In genomic region chr13:111798044-111798443, GRCm38 (mm10) we compare ENCODE assay signal across 7 mouse cellular contexts. TPM values are rescaled to one million over a fixed set of nuclear protein-coding genes. Genes with fewer than 3 reads are reported as not detected.
DNase-seq lines count a peak whose midpoint lies in the region; ATAC-seq and TF ChIP-seq lines count a peak whose summit lies in the region.

No protein-coding gene starts in this region.

- DNase-seq in midbrain, postnatal 0 days (ENCODE audit: low spot score), result no peak
- DNase-seq in midbrain, embryonic 10.5 days (ENCODE audit: low spot score), result no peak
- peak; percentile 72 for DNase-seq in gastrocnemius, postnatal 14 days
- DNase-seq in spleen, postnatal 36 days (ENCODE audit: low spot score in 2 of 2), result no peak

- H3K9me3 ChIP-seq in midbrain, postnatal 0 days (ENCODE audit: low read length), result no peaks in the 10 kb centered on the region
- H3K9me3 ChIP-seq in midbrain, embryonic 10.5 days (replicated peaks), result no peaks in the 10 kb centered on the region
- H3K9me3 ChIP-seq in kidney, embryonic 15.5 days (replicated peaks), result no peaks in the 10 kb centered on the region

- no peak; the same call in 1 of the 2 replicates for ATAC-seq in midbrain, postnatal 0 days (ENCODE audit: low FRiP score)
- no peak for ATAC-seq in kidney, embryonic 15.5 days (replicated peaks; ENCODE audit: low FRiP score)
- no peak for ATAC-seq in erythroid progenitor cell, adult 5-6 weeks (replicated peaks; ENCODE audit: low FRiP score, poor library complexity, severe bottlenecking)

- no peaks in the 10 kb centered on the region for H3K27me3 ChIP-seq in midbrain, postnatal 0 days (ENCODE audit: insufficient read depth, low read length)
- no peaks in the 10 kb centered on the region for H3K27me3 ChIP-seq in midbrain, embryonic 10.5 days (ENCODE audit: low read depth, poor library complexity, severe bottlenecking)
- no peaks in the 10 kb centered on the region for H3K27me3 ChIP-seq in kidney, embryonic 15.5 days
- H3K27me3 ChIP-seq in testis, adult 2 months (ENCODE audit: control insufficient read depth, insufficient read depth, low read length), result no peaks in the 10 kb centered on the region

- no peak overlapping the region for H3K4me3 ChIP-seq in midbrain, postnatal 0 days (ENCODE audit: low read depth, low read length)
- no peak overlapping the region for H3K4me3 ChIP-seq in midbrain, embryonic 10.5 days
- H3K4me3 ChIP-seq in kidney, embryonic 15.5 days (replicated peaks), result no peak overlapping the region
- H3K4me3 ChIP-seq in testis, adult 2 months (ENCODE audit: control insufficient read depth, low read depth, low read length), result no peak overlapping the region

- H3K9ac ChIP-seq in midbrain, postnatal 0 days (replicated peaks; ENCODE audit: low read length, poor library complexity, severe bottlenecking), result 0 out of 2 replicates have a peak overlapping the region, but pooled peaks have one; percentile 19
- no peak overlapping the region for H3K9ac ChIP-seq in kidney, embryonic 15.5 days

- no peak overlapping the region for H3K27ac ChIP-seq in midbrain, postnatal 0 days (ENCODE audit: low read depth, low read length)
- H3K27ac ChIP-seq in midbrain, embryonic 10.5 days (replicated peaks), result no peak overlapping the region; the same call in 1 of the 2 replicates
- peak overlapping the region; percentile 70 for H3K27ac ChIP-seq in kidney, embryonic 15.5 days
- H3K27ac ChIP-seq in testis, adult 2 months (ENCODE audit: control insufficient read depth, insufficient read depth, low read depth, low read length), result peak overlapping the region; percentile 78

- 71% methylated on average over 12 of the region's 12 CpGs for WGBS in midbrain, postnatal 0 days
- 80% methylated on average over 12 of the region's 12 CpGs for WGBS in midbrain, embryonic 10.5 days
- WGBS in kidney, embryonic 15.5 days, result 66% methylated on average over 12 of the region's 12 CpGs

- 0 out of 2 replicates have a peak, but pooled peaks have one; percentile 16 for TF ChIP-seq POLR2A in testis, adult 2 months (IDR thresholded peaks at IDR 0.05; ENCODE audit: control insufficient read depth, low read depth, low read length)

- no peak for TF ChIP-seq CTCF in midbrain, postnatal 0 days (IDR thresholded peaks at IDR 0.05)
- no peak for TF ChIP-seq CTCF in testis, adult 2 months (IDR thresholded peaks at IDR 0.05; ENCODE audit: control insufficient read depth, insufficient read depth, insufficient replicate concordance, low read depth, low read length)

- no peak overlapping the region for H3K4me2 ChIP-seq in midbrain, postnatal 0 days (ENCODE audit: low read depth, low read length, poor library complexity, severe bottlenecking)
- peak overlapping the region; percentile 33; the same call in 1 of the 2 replicates for H3K4me2 ChIP-seq in kidney, embryonic 15.5 days

- peaks cover 14% of the 10 kb centered on the region; the same call in 1 of the 2 replicates for H3K4me1 ChIP-seq in midbrain, postnatal 0 days (ENCODE audit: insufficient read depth, low read length)
- H3K4me1 ChIP-seq in midbrain, embryonic 10.5 days, result peaks cover 49% of the 10 kb centered on the region
- H3K4me1 ChIP-seq in kidney, embryonic 15.5 days, result peaks cover 90% of the 10 kb centered on the region
- peaks cover 10% of the 10 kb centered on the region for H3K4me1 ChIP-seq in testis, adult 2 months (ENCODE audit: control insufficient read depth, insufficient read depth, low read length)

- intact Hi-C loops in gastrocnemius, postnatal 14 days (cut with DNase I; ENCODE audit: low total_unique reads), result no loop called here

- no peaks in the 10 kb centered on the region for H3K36me3 ChIP-seq in midbrain, postnatal 0 days (ENCODE audit: insufficient read depth, low read length)
- no peaks in the 10 kb centered on the region for H3K36me3 ChIP-seq in midbrain, embryonic 10.5 days
- H3K36me3 ChIP-seq in kidney, embryonic 15.5 days, result no peaks in the 10 kb centered on the region
- H3K36me3 ChIP-seq in testis, adult 2 months (ENCODE audit: control insufficient read depth, insufficient read depth, low read length), result no peaks in the 10 kb centered on the region

RNA-seq across cellular contexts. Expression of gene Map3k1, which starts 10.7 kb away (rescaled TPM):
- 16.3 and 19.2 TPM in 2 replicates for total RNA-seq in midbrain, postnatal 0 days (2014; rRNA removed)
- 6.1 and 6.2 TPM in 2 replicates for polyA plus RNA-seq in midbrain, postnatal 0 days (2015; fragmentation: Nextera tagmentation; extraction: Ambion mirVana)
- polyA plus RNA-seq in midbrain, embryonic 10.5 days (2016; fragmentation: Nextera tagmentation; extraction: Ambion mirVana), result 10.5 and 10.7 TPM in 2 replicates
- 10 to 100 TPM; 11.9 to 13.4 TPM for total RNA-seq in gastrocnemius, postnatal 14 days (2021)
- polyA plus RNA-seq in kidney, embryonic 15.5 days (2015; fragmentation: Nextera tagmentation; extraction: Ambion mirVana), result 27.2 and 29.8 TPM in 2 replicates
- 4.1 and 5.2 TPM in 2 replicates for polyA plus RNA-seq in testis, adult 2 months (2012; rRNA removed)
- total RNA-seq in erythroid progenitor cell, adult 5-6 weeks (2015; ENCODE audit: low replicate concordance), result 75.0 and 104 TPM in 2 replicates
- total RNA-seq in erythroid progenitor cell, adult 5-6 weeks (2017; ENCODE audit: low replicate concordance), result 124 and 167 TPM in 2 replicates

Comparison
In these comparisons a context has a peak if more than half of its experiments do, and no peak if none do; other contexts are left out.
1. H3K27ac ChIP-seq: peak in kidney, embryonic 15.5 days (single experiment) and testis, adult 2 months (single experiment); none in midbrain, postnatal 0 days (single experiment) and midbrain, embryonic 10.5 days (single experiment).